Mouse (Mus musculus): ENCODE data around the gene Lcn12. TPM values are rescaled to one million over a fixed set of nuclear protein-coding genes. Genes with fewer than 3 reads are reported as not detected.

The Lcn12 gene
- total and polyA plus RNA-seq, 3 experiments = not detected

DNA sequence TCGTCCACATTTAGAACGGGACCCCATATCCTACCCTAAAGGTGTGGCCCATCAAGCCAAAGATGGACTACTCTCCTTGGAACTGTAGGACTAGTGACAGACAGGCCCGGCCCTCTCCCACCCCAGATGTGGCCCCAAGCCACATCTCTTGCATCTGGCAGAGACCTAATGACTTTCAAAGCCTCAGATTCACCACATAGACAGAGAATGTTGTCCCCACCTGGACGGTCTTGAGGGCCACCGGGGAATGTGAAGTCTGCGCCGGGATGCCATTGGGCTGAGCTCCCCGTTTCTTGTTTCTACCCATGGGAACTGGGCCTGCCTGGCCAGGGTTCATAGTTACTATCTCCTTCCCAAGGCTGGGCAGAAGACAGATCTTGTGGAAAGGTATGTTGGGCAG lies 16.2 kb downstream of the Lcn12 start:
- ATAC-seq (ENCODE audit: extremely low read depth, insufficient number of reproducible peaks, low FRiP score, poor library complexity, severe bottlenecking) = no peak
- no peak overlapping the region for H3K4me3 ChIP-seq (ENCODE audit: low read depth, low read length)
- DNase-seq (ENCODE audit: low spot score) = no peak
- H3K36me3 ChIP-seq (replicated peaks) = no peaks in the 10 kb centered on the region
- no peaks in the 10 kb centered on the region for H3K9me3 ChIP-seq (replicated peaks)
- TF ChIP-seq CTCF (IDR thresholded peaks at IDR 0.05; ENCODE audit: low read depth, low read length) = no peak
- TF ChIP-seq POLR2AphosphoS5 (IDR thresholded peaks at IDR 0.05; ENCODE audit: insufficient replicate concordance, low read depth, low read length) = no peak
- TF ChIP-seq GATA2 (IDR thresholded peaks at IDR 0.05; ENCODE audit: borderline replicate concordance, low read depth, low read length) = no peak
- TF ChIP-seq GATA1 (IDR thresholded peaks at IDR 0.05; ENCODE audit: borderline replicate concordance, low read length) = no peak
- no peak for TF ChIP-seq TAL1 (conservative IDR thresholded peaks at IDR 0.05; ENCODE audit: low read depth, low read length)
- H3K27me3 ChIP-seq (ENCODE audit: insufficient read depth, low read length) = peaks cover 52% of the 10 kb centered on the region
- H3K4me1 ChIP-seq (ENCODE audit: insufficient read depth, low read depth, low read length) = no peaks in the 10 kb centered on the region; the same call in 1 of the 2 replicates

DNA sequence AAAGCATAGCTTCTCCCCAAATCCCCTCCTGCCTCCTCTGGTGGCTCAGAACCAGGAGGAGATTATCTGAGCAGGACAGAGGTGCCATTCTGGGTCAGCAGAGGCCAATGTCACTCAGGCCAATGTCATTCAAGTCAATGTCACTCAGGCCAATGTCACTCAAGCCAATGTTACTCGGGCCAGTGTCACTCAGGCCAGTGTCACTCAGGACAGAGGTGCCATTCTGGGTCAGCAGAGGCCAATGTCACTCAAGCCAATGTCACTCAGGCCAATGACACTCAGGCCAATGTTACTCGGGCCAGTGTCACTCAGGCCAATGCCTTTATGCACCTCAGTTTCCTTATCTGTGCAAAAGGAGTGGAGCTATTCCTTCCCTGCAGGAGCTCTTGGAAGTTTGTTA lies 21.2 kb downstream of the Lcn12 start:
- no peak overlapping the region for H3K4me3 ChIP-seq (ENCODE audit: low read depth, low read length)
- no peaks in the 10 kb centered on the region for H3K36me3 ChIP-seq (replicated peaks)
- ATAC-seq (ENCODE audit: extremely low read depth, insufficient number of reproducible peaks, low FRiP score, poor library complexity, severe bottlenecking) (no peak), DNase-seq (ENCODE audit: low spot score) (no peak)
- no peaks in the 10 kb centered on the region for H3K9me3 ChIP-seq (replicated peaks)
- no peaks in the 10 kb centered on the region for H3K4me1 ChIP-seq (ENCODE audit: insufficient read depth, low read depth, low read length)
- no peak for TF ChIP-seq GATA2 (IDR thresholded peaks at IDR 0.05; ENCODE audit: borderline replicate concordance, low read depth, low read length)
- TF ChIP-seq POLR2AphosphoS5 (IDR thresholded peaks at IDR 0.05; ENCODE audit: insufficient replicate concordance, low read depth, low read length) = no peak
- TF ChIP-seq CTCF (IDR thresholded peaks at IDR 0.05; ENCODE audit: low read depth, low read length) = no peak
- TF ChIP-seq TAL1 (conservative IDR thresholded peaks at IDR 0.05; ENCODE audit: low read depth, low read length) = no peak
- TF ChIP-seq GATA1 (IDR thresholded peaks at IDR 0.05; ENCODE audit: borderline replicate concordance, low read length) = no peak
- peaks cover 75% of the 10 kb centered on the region for H3K27me3 ChIP-seq (ENCODE audit: insufficient read depth, low read length)

DNA sequence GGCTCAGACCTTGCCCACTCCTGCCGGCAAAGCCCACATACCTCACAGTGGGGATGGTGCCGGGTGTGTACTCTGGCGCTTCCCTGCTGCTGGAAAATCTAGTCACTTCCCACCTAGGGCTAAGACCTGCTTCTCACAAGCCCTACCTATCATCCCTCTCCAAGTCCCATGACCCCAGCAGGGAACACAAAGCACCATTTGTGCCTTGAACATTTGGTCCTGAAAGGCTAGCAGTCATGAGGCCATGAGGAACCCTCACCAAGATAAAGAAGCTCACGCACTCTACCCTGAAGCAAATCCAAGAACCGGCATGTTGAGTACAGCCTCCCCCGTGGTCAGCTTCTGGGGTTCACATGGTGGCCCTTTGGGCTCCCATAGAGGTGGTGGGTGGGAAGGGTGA lies 23.7 kb downstream of the Lcn12 start, which contains the start of gene Ptgds:
Ptgds (minus strand) TSS at position 78 of the 400 bp plus-strand sequence.
- H3K9me3 ChIP-seq (replicated peaks) = no peaks in the 10 kb centered on the region
- peaks cover 12% of the 10 kb centered on the region for H3K4me1 ChIP-seq (ENCODE audit: insufficient read depth, low read depth, low read length)
- DNase-seq (ENCODE audit: low spot score) (no peak), ATAC-seq (ENCODE audit: extremely low read depth, insufficient number of reproducible peaks, low FRiP score, poor library complexity, severe bottlenecking) (no peak)
- TF ChIP-seq TAL1 (conservative IDR thresholded peaks at IDR 0.05; ENCODE audit: low read depth, low read length) = no peak
- TF ChIP-seq POLR2AphosphoS5 (IDR thresholded peaks at IDR 0.05; ENCODE audit: insufficient replicate concordance, low read depth, low read length) = no peak
- TF ChIP-seq GATA1 (IDR thresholded peaks at IDR 0.05; ENCODE audit: borderline replicate concordance, low read length) = no peak
- no peak for TF ChIP-seq GATA2 (IDR thresholded peaks at IDR 0.05; ENCODE audit: borderline replicate concordance, low read depth, low read length)
- no peak for TF ChIP-seq CTCF (IDR thresholded peaks at IDR 0.05; ENCODE audit: low read depth, low read length)
- H3K36me3 ChIP-seq (replicated peaks) = no peaks in the 10 kb centered on the region
- H3K27me3 ChIP-seq (ENCODE audit: insufficient read depth, low read length) = peaks cover 61% of the 10 kb centered on the region
- H3K4me3 ChIP-seq (ENCODE audit: low read depth, low read length) = no peak within 1 kb of the TSS

DNA sequence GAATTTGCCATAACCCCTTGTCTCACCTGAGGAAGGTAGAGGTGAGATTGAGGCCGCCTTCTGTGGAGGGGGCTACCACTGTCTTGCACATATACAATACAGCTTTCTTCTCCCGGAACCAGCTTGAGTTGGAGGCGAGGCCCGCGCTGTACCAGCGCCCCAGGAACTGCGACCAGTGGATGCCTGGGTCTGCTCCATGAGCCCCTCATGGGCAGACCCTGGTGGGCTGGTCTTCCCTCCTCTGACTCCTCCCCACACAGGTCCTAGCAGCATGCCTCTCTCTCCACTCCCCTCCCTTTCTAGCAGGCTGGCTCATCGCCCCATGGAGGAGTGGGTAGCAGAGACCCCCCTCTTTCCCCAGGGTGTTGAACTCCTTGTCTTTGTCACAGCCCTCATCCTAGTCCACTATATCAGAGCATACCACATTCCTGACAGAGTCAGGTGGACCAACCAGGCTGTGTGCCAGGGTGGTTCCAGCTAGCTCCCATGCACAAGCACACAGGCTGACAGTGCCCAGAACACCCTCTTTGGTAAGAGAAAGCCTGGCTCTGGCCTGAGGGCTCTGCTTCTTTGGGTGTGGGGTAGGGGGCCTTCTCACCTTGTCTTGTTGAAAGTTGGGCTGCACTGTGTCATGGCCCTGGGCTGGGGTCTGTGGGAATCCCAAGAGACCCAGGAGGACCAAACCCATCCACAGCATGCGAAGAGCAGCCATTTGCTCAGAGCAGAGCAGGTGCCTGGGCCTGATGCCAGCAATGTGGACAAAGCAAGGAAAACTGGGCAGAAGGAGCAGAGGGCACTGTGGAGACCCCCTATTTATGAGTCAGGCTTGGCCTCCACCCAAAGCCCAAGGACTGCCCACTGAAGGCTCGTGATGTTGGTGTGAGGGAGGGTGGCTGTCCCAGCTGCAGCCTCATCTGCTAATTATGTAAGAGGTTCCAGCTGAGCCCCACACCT lies 24.5 kb downstream of the Lcn12 start:
- Histone ChIP-seq H3K36me3 (replicated peaks) (no peaks in the 10 kb centered on the region), H3K27me3 (ENCODE audit: insufficient read depth, low read length) (peaks cover 61% of the 10 kb centered on the region), H3K4me3 (ENCODE audit: low read depth, low read length) (no peak overlapping the region), H3K9me3 (replicated peaks) (no peaks in the 10 kb centered on the region), H3K4me1 (ENCODE audit: insufficient read depth, low read depth, low read length) (peaks cover 15% of the 10 kb centered on the region)
- no peak for TF ChIP-seq CTCF (IDR thresholded peaks at IDR 0.05; ENCODE audit: low read depth, low read length)
- no peak for TF ChIP-seq TAL1 (conservative IDR thresholded peaks at IDR 0.05; ENCODE audit: low read depth, low read length)
- TF ChIP-seq GATA1 (IDR thresholded peaks at IDR 0.05; ENCODE audit: borderline replicate concordance, low read length) = no peak
- no peak for TF ChIP-seq POLR2AphosphoS5 (IDR thresholded peaks at IDR 0.05; ENCODE audit: insufficient replicate concordance, low read depth, low read length)
- TF ChIP-seq GATA2 (IDR thresholded peaks at IDR 0.05; ENCODE audit: borderline replicate concordance, low read depth, low read length) = no peak
- no peak for DNase-seq (ENCODE audit: low spot score)
- ATAC-seq (ENCODE audit: extremely low read depth, insufficient number of reproducible peaks, low FRiP score, poor library complexity, severe bottlenecking) = no peak

DNA sequence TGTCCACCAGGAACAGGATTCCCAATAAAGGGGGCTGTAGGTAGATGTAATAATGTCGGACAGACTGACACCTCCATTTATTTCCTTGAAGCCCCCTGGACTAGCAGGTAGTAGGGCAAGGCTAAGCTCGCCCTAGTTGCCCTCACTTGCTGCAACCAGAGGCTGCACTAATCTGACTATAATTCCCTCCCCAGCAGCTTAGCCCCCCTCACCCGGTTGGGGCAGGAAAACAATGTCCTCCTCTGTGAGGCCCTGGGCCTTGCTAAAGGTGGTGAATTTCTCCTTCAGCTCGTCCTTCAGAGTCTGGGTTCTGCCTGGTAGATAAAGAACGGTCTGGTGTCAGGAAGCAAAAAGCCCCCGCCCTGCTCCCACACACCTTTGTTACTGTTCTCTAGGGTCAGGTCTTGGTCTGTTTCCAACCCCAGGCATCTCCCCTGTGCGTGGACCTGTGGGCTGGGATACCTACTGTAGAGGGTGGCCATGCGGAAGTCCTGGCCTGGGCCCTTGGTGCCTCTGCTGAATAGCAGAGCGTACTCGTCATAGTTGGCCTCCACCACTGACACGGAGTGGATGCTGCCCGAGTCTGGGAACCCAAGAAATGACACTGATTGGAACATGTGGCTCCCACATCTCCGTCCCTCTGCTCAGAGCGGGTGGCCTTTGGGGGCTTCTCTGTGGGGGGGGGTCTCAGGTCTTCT lies 26.0 kb downstream of the Lcn12 start:
- ATAC-seq (ENCODE audit: extremely low read depth, insufficient number of reproducible peaks, low FRiP score, poor library complexity, severe bottlenecking) (no peak), DNase-seq (ENCODE audit: low spot score) (no peak)
- H3K36me3 ChIP-seq (replicated peaks) = no peaks in the 10 kb centered on the region
- TF ChIP-seq POLR2AphosphoS5 (IDR thresholded peaks at IDR 0.05; ENCODE audit: insufficient replicate concordance, low read depth, low read length) (no peak), CTCF (IDR thresholded peaks at IDR 0.05; ENCODE audit: low read depth, low read length) (no peak), GATA2 (IDR thresholded peaks at IDR 0.05; ENCODE audit: borderline replicate concordance, low read depth, low read length) (no peak), TAL1 (conservative IDR thresholded peaks at IDR 0.05; ENCODE audit: low read depth, low read length) (no peak), GATA1 (IDR thresholded peaks at IDR 0.05; ENCODE audit: borderline replicate concordance, low read length) (no peak)
- peaks cover 15% of the 10 kb centered on the region for H3K4me1 ChIP-seq (ENCODE audit: insufficient read depth, low read depth, low read length)
- no peaks in the 10 kb centered on the region for H3K9me3 ChIP-seq (replicated peaks)
- no peak overlapping the region for H3K4me3 ChIP-seq (ENCODE audit: low read depth, low read length)
- H3K27me3 ChIP-seq (ENCODE audit: insufficient read depth, low read length) = peaks cover 47% of the 10 kb centered on the region

Measured in G1E (cell line).